Mouse (Mus musculus) olfactory bulb, adult 2 months (tissue): ENCODE measurements at regions not wholly inside any gene's neighbourhood (a gene's known extent, or its start where the extent isn't known, plus 50 kb on each side); places are given as distances from the start of the nearest gene placed in this dataset.

Experiments
- CTCF ChIP-seq: fragments of 200-500 bp; IDR thresholded peaks from 2 replicates; pipeline ENCODE4 v1.5.1; 2012; ENCODE audit warnings: low read depth, mild to moderate bottlenecking, low read length, moderate library complexity; ENCODE audit not compliant: insufficient read depth
- POLR2A ChIP-seq: fragments of 200-500 bp; IDR thresholded peaks from 2 replicates; pipeline ENCODE4 v1.6.1; 2012; ENCODE audit warnings: mild to moderate bottlenecking, low read depth, low read length, moderate library complexity; ENCODE audit not compliant: insufficient read depth

GRCm38 (mm10) chr7:125250385-125250784 is 194.1 kb upstream of the Kdm8 start:
- no peak for TF ChIP-seq CTCF
- TF ChIP-seq POLR2A: no peak
